Mouse (Mus musculus): ENCODE measurements around the gene Tmem44. TPM values are rescaled to one million over a fixed set of nuclear protein-coding genes. Genes with fewer than 3 reads are reported as not detected.
A peak's percentile ranks its signal among the peaks of the same experiment; 100 is the strongest.
"Not testable (repeated sequence)": the region's sequence is repeated elsewhere in the genome, so short reads cannot be mapped to it uniquely, and the experiment has no call there.

The Tmem44 gene
- total RNA-seq, 2 experiments from 2014 or later = 44.5 to 46.6 TPM

DNA sequence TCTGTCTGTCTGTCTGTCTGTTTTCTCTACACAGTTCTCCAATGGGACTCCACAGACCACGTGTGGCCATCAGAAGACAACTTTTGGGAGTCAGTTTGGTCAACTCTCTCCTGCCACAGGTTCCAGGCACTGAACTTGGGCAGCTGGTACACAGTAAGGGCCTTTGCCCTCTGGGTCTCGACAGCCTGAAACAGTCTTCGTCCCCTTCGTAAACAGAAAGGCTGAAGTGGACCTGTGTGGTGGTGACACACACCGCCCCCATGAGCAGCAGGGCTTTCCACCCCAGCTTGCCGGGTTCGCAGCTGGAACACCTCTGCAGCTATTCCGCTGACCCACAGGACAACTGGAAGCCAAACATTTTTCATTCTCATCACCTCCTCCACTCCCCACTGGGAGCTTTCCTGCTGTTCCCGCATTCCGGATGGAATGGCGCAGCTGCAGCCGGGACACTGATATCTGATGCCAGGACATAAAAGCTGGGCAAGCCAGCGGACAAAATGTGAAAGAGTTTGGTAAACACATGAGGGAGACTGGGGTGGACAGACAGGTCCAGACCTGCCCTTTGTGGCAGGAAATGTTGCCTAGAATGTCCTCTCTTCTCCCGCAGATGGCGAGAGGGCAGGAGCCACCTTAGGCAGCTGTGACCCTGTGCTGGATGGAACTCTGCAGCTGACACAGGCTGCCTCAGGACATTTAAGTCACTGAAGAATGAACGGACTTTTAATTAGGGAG, 51.4 kb downstream of the Tmem44 start:
- DNase-seq (ENCODE audit: low spot score in 2 of 2) = no peak

DNA sequence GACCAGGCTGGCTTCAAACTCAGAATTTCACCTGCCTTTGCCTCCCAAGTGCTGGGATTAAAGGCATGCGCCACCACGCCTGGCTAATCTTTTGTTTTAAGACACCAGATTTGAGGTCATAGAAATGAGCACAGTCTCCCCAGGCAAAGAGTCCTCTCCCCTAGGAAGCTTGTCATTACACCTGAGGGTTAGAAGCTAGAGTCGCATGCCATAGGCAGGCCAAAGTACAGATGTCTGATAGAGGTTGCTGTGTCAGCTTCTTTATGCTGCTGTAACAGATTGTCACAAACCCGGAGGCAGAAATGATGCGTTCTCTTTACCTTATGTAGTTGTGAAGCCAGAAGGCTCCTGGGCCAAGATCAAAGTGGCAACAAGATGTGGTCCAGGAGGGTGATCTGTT, 53.3 kb downstream of the Tmem44 start:
- DNase-seq (ENCODE audit: low spot score in 2 of 2) = no peak

DNA sequence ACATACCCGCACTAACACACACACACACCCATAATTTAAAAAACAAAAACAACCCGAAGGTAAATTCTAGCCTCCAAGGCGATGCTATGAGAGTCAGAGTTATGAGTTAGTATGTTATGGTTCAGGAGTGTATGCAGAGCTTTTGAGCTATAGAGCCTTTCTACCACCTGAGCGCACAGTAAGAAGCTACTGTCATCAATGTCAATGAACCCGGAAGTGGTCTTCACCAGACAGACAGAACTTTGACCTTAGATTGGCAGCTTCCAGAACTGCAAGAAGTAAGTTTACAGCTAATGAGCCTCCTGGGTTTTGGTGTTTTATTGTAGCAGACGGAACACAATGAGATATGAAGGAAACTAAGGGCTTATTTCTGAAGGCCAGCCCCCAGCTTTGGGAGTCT, 55.8 kb downstream of the Tmem44 start:
- no peak for DNase-seq (ENCODE audit: low spot score in 2 of 2)

DNA sequence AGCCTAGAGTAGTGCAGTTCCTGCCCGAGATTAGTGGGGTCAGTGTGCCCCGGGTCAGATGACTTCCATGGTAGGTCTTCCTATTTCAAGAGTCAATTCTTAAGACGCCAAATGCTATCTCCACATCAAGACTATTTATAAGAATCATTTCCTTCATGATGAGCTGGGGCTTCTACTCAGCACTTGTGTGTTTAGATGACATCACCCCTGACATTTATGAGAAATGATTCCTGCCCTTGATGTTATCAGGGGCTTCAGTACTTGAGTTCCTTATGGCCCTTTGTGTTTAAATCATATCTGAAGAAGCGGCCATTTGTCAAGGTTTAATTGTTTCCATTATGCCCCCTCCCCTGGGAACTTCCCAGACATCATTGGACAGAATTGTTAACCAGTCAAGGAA, 58.9 kb downstream of the Tmem44 start:
- DNase-seq (ENCODE audit: low spot score in 2 of 2) = no peak

- no peak for DNase-seq (ENCODE audit: low spot score in 2 of 2)
Measured at GRCm38 (mm10) chr16:30490791-30491190, 59.9 kb downstream of the Tmem44 start.

GRCm38 (mm10) chr16:30490316-30490715, 60.3 kb downstream of the Tmem44 start:
- DNase-seq (ENCODE audit: low spot score in 2 of 2) = no peak

GRCm38 (mm10) chr16:30489662-30490061, 61.0 kb downstream of the Tmem44 start:
- DNase-seq (ENCODE audit: low spot score in 2 of 2) = no peak

GRCm38 (mm10) chr16:30486498-30486897, 64.1 kb downstream of the Tmem44 start:
- DNase-seq (ENCODE audit: low spot score in 2 of 2) = no peak

DNA sequence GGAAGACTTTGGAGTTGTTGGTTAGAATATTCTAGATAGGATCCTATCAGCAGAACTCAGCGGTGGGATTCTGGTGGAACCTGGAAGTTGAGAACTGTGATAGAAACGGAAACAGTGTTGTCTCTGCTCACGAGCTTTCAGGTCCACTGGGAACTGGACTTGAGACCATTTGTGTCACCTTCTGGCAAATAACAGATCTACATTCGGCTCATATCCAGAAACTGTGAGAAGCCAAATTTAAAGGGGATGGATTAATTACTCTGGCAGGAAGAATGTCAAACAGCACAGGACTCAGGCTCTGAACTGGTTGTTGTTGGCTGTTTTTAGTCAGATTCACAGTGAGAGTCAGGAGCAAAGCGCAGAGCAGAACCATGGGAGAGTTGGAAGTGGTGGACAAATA, 72.9 kb downstream of the Tmem44 start:
- no peak for DNase-seq (ENCODE audit: low spot score in 2 of 2)

GRCm38 (mm10) chr16:30477006-30477405, 73.6 kb downstream of the Tmem44 start:
- no peak for DNase-seq (ENCODE audit: low spot score in 2 of 2)

DNA sequence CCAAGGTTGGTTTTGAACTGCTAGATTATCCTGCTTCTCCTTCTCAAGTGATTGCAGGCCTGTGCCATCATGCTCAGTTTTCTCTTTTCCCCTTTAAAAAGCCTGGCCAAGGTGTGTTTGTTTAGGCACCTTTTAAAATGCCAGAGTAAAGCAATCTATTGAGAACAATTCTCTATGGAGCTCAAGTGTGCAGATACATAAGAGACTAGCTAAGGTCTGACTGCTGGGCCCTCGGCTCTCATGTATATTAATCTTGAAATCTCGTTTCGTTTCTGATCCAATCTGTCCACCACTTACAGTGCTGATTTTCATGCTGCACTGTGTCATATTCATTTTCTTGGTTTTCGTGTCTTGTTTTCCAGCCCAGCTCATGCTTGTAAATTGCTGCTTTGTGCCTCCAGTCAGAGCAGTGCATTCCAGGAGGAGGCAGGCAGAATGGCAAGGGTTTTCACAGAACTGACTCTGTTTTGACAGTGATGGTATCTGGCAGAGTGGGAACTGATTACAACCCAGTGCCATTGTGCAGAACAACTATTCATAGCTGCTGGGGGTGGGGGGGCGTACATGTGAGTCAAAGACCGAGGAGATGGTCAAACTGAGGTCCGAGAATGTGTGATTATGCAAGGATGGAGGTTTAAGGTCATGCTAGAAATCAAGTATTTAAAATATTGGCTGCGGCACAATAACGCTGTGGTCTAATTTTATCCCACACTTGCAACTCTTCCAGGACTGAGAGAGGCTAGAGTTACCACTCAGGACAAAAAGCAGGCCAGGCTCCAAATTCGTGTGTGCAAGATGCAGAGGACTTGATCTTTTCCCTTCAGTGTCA, 74.8 kb downstream of the Tmem44 start:
- peak; percentile 21 to 24 for DNase-seq (ENCODE audit: low spot score in 2 of 2)

DNA sequence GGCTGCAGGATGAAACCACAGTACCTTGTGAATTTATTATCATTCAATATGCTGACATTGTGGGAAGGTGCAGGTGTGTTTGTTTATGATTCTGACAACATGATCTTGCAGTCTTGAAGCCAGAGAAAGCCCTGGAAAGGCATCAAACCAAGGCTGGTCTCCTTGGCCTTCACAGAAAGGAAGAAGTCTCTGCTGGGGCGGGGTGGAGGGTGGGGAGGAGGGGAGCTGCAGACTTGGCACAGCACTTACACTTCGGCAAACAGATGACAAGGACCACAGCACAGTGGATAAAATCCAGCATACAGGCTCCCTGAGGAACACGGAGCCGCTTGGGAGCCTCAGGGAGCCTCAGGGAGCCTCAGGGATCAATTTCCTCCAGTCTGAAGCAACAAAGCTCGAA, 78.2 kb downstream of the Tmem44 start:
- DNase-seq (ENCODE audit: low spot score in 2 of 2) = no peak

DNA sequence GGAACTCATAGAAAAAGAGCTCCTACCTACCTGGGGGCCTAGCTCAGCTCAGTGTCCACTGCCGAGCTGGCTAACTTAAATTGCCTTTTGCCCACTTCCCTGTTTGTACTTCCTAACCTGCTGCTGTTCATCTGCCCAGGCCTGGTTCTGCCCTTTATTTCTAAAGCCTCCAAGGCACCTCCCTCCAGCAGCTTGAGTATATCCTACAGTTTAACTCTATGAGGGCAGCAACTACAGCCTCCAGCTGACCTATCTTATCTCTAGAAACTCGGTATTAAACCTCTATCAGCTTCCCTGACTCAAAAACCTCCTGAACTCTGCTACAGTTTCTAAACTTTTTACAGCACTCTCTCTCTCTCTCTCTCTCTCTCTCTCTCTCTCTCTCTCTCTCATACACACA, 78.7 kb downstream of the Tmem44 start:
- no peak for DNase-seq (ENCODE audit: low spot score in 2 of 2)

DNA sequence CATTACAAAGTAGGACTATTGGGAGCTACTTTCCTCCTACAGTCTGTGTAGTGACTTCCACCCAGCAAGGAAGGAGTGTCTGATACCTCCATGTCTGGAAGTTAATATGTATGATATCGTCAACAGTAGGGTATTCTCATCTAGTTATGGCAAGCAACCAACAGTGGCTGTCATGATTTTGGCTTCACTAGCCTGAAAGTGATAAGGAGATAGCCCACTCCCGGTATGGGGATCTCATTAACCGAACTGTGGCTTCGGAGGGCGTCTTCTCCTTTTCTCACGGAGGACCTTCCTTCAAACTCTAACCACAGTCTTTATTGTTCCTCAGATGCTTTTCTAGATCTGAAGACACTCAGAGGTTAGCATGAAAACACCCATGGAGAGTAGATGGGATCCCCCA, 81.7 kb downstream of the Tmem44 start:
- no peak for DNase-seq (ENCODE audit: low spot score in 2 of 2)

- DNase-seq (ENCODE audit: low spot score in 2 of 2) = no peak
Measured at GRCm38 (mm10) chr16:30465680-30466298, 84.9 kb downstream of the Tmem44 start.

GRCm38 (mm10) chr16:30464742-30465141, 85.9 kb downstream of the Tmem44 start:
- DNase-seq (ENCODE audit: low spot score in 2 of 2) = not testable (repeated sequence)

Other genes starting within 250 kb of the Tmem44 start
- 1 to 10 TPM; 2.1 to 2.2 TPM for gene Gp5, start 240.1 kb downstream of the Tmem44 start, total RNA-seq (2021)
- gene Atp13a3, start 144.9 kb downstream of the Tmem44 start, total RNA-seq (2021) = 10 to 100 TPM; 65.0 to 70.9 TPM
- 10 to 100 TPM; 19.9 to 24.0 TPM for gene Lsg1, start 36.8 kb upstream of the Tmem44 start, total RNA-seq (2021)
- gene Fam43a, start 48.9 kb upstream of the Tmem44 start, total RNA-seq (2021) = 10 to 100 TPM; 15.1 to 16.9 TPM